Mouse (Mus musculus): Measurements from ENCODE around the gene Dtl. TPM values are rescaled to one million over a fixed set of nuclear protein-coding genes. Genes with fewer than 3 reads are reported as not detected.
A peak's percentile ranks its signal among the peaks of the same experiment; 100 is the strongest.

Gene Dtl
- polyA plus RNA-seq (2014; fragmentation: Nextera tagmentation; extraction: Ambion mirVana) = 37.0 and 39.9 TPM in 2 replicates

DNA sequence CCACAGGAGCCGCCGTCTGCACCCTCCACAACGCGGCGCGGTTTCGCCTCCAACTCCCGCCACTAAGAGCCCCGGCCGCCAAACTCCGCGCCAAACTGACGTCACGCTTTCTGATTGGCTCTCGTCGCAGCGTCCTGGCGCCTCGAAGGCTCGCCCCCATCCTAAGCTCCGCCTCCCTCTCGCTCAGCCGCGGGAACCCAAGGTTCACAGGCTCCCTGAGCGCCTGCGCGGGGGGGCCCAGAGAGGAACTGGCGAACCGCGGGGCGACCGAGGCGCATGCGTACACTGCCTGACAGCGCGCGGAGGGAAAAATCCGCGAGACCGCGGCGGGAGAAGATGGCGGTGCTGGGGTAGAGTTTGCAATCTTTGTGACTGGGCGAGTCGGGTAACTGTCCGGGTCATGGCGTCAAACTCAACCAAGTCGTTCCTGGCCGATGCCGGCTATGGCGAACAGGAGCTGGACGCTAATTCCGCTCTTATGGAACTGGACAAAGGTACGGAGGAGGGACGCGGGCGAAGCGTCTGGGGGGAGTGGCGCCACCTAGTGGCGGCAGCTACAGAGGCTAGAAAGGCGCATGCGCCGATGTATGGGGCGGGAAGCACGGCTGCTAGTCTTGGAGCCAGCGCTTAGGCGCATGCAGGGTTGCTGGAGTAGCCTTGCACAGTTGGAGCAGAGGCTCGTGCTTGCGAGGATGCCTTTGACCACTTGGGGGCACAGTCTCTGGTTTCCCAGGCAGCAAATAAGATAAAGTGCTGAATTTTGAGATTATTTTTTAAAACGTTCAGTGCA is at the start of gene Dtl, which contains the start of gene Ints7:
TSS of gene Dtl (minus strand) at position 87 of the 790 bp plus-strand sequence.
TSS of gene Ints7 (plus strand) at position 179 of the 790 bp plus-strand sequence.
- Histone ChIP-seq H3K4me2 (peak within 1 kb of the TSS; percentile 76), H3K27ac (ENCODE audit: low read depth, low read length) (peak within 1 kb of the TSS; percentile 89), H3K4me3 (ENCODE audit: low read depth, low read length) (peak within 1 kb of the TSS; percentile 88), H3K4me1 (ENCODE audit: control insufficient read depth, insufficient read depth, low read length) (peaks cover 19% of the 10 kb centered on the region), H3K36me3 (ENCODE audit: control insufficient read depth, insufficient read depth, low read length) (peaks cover 3% of the 10 kb centered on the region; the same call in 1 of the 2 replicates), H3K9me3 (replicated peaks; ENCODE audit: control insufficient read depth, low read length) (no peaks in the 10 kb centered on the region), H3K9ac (ENCODE audit: low read depth, low read length) (peak within 1 kb of the TSS; percentile 95), H3K27me3 (ENCODE audit: control insufficient read depth, insufficient read depth, low read length) (no peaks in the 10 kb centered on the region)
- under 1% methylated on average over 68 of the region's 70 CpGs for WGBS (ENCODE audit: insufficient replicate concordance)
- peak; percentile 99 for ATAC-seq (replicated peaks; ENCODE audit: insufficient number of reproducible peaks, low FRiP score, low TSS enrichment)

GRCm38 (mm10) chr1:191625026-191625425 is 49.7 kb upstream of the Dtl start:
- peaks cover 28% of the 10 kb centered on the region for H3K4me1 ChIP-seq (ENCODE audit: control insufficient read depth, insufficient read depth, low read length)
- no peak overlapping the region for H3K4me3 ChIP-seq (ENCODE audit: low read depth, low read length)
- no peak for ATAC-seq (replicated peaks; ENCODE audit: insufficient number of reproducible peaks, low FRiP score, low TSS enrichment)
- H3K4me2 ChIP-seq = no peak overlapping the region
- H3K9ac ChIP-seq (ENCODE audit: low read depth, low read length) = no peak overlapping the region
- H3K27ac ChIP-seq (ENCODE audit: low read depth, low read length) = peak overlapping the region; percentile 47
- H3K36me3 ChIP-seq (ENCODE audit: control insufficient read depth, insufficient read depth, low read length) = peaks cover 19% of the 10 kb centered on the region
- no peaks in the 10 kb centered on the region for H3K9me3 ChIP-seq (replicated peaks; ENCODE audit: control insufficient read depth, low read length)
- no peaks in the 10 kb centered on the region for H3K27me3 ChIP-seq (ENCODE audit: control insufficient read depth, insufficient read depth, low read length)
- WGBS (ENCODE audit: insufficient replicate concordance) = 36% methylated on average over 6 of the region's 6 CpGs

DNA sequence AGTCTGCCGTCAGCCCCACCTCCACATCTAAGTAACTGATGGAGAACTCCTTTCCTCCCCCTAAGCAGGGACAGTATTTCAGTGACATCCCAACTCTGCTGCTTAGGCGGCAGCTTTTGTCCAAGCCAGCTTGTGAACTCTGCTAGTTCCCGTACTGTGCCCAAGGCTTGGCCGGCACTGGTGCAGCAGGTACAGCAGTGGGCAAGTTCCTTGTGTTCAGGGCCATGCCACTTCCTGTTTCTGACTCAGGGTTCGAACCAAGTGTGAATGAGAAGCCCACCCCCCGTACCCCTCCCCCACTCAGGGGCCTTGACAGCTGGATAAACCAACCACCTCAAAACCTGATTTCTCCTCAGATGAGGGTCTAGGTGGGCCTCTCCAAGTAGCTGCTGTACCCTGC is 49.1 kb upstream of the Dtl start:
- H3K4me1 ChIP-seq (ENCODE audit: control insufficient read depth, insufficient read depth, low read length) = peaks cover 28% of the 10 kb centered on the region
- 46% methylated on average over 6 of the region's 6 CpGs for WGBS (ENCODE audit: insufficient replicate concordance)
- no peaks in the 10 kb centered on the region for H3K27me3 ChIP-seq (ENCODE audit: control insufficient read depth, insufficient read depth, low read length)
- ATAC-seq (replicated peaks; ENCODE audit: insufficient number of reproducible peaks, low FRiP score, low TSS enrichment) = no peak
- H3K36me3 ChIP-seq (ENCODE audit: control insufficient read depth, insufficient read depth, low read length) = peaks cover 25% of the 10 kb centered on the region
- no peak overlapping the region for H3K4me2 ChIP-seq
- H3K9me3 ChIP-seq (replicated peaks; ENCODE audit: control insufficient read depth, low read length) = no peaks in the 10 kb centered on the region
- H3K4me3 ChIP-seq (ENCODE audit: low read depth, low read length) = no peak overlapping the region
- no peak overlapping the region for H3K9ac ChIP-seq (ENCODE audit: low read depth, low read length)
- H3K27ac ChIP-seq (ENCODE audit: low read depth, low read length) = 0 out of 2 replicates have a peak overlapping the region, but pooled peaks have one; percentile 47

DNA sequence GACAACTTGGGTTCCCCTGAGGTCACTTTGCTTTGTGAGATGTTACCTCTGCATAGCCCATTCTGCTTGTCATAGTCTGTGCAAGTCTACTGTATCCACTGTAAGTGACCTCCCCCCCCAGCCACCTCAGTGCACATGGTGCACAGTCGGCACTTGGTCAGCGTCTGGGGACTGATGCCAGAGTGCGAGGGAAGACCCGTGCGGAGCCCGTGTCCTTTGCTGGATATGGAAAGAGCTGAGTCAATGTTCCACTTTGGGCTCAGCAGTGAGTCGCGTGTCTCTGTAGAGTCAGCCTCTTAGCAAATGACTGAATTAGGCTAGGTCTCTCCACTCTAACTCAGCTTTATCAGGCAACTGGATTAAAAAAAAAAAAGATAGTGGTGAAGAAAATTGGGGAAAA is 47.5 kb upstream of the Dtl start:
- no peak overlapping the region for H3K4me2 ChIP-seq
- H3K36me3 ChIP-seq (ENCODE audit: control insufficient read depth, insufficient read depth, low read length) = peaks cover 38% of the 10 kb centered on the region
- ATAC-seq (replicated peaks; ENCODE audit: insufficient number of reproducible peaks, low FRiP score, low TSS enrichment) = no peak
- H3K27ac ChIP-seq (ENCODE audit: low read depth, low read length) = no peak overlapping the region
- H3K4me1 ChIP-seq (ENCODE audit: control insufficient read depth, insufficient read depth, low read length) = peaks cover 21% of the 10 kb centered on the region
- H3K27me3 ChIP-seq (ENCODE audit: control insufficient read depth, insufficient read depth, low read length) = no peaks in the 10 kb centered on the region
- no peak overlapping the region for H3K4me3 ChIP-seq (ENCODE audit: low read depth, low read length)
- no peak overlapping the region for H3K9ac ChIP-seq (ENCODE audit: low read depth, low read length)
- 64% methylated on average over 8 of the region's 8 CpGs for WGBS (ENCODE audit: insufficient replicate concordance)
- H3K9me3 ChIP-seq (replicated peaks; ENCODE audit: control insufficient read depth, low read length) = no peaks in the 10 kb centered on the region

DNA sequence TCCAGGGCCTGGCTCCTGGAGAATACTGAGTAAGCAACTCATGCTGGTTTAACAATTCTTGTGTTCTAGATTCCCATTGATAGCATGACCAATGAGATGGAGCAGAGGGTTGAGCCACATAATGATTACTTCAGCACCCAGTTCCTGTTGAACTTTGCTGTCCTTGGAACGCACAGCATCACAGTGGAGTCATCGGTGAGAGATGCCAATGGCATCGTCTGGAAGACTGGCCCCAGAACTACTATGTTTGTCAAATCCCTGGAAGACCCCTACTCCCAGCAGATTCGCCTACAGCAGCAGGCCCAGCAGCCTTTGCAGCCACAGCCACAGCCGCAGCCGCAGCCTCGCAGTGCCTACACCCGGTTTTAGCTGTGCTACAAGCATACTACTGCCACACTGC is 45.8 kb upstream of the Dtl start:
- ATAC-seq (replicated peaks; ENCODE audit: insufficient number of reproducible peaks, low FRiP score, low TSS enrichment) = no peak
- Histone ChIP-seq H3K4me3 (ENCODE audit: low read depth, low read length) (no peak overlapping the region), H3K36me3 (ENCODE audit: control insufficient read depth, insufficient read depth, low read length) (peaks cover 50% of the 10 kb centered on the region), H3K9me3 (replicated peaks; ENCODE audit: control insufficient read depth, low read length) (no peaks in the 10 kb centered on the region), H3K4me2 (no peak overlapping the region), H3K27ac (ENCODE audit: low read depth, low read length) (no peak overlapping the region), H3K4me1 (ENCODE audit: control insufficient read depth, insufficient read depth, low read length) (peaks cover 19% of the 10 kb centered on the region), H3K27me3 (ENCODE audit: control insufficient read depth, insufficient read depth, low read length) (no peaks in the 10 kb centered on the region), H3K9ac (ENCODE audit: low read depth, low read length) (no peak overlapping the region)
- 92% methylated on average over 8 of the region's 8 CpGs for WGBS (ENCODE audit: insufficient replicate concordance)

DNA sequence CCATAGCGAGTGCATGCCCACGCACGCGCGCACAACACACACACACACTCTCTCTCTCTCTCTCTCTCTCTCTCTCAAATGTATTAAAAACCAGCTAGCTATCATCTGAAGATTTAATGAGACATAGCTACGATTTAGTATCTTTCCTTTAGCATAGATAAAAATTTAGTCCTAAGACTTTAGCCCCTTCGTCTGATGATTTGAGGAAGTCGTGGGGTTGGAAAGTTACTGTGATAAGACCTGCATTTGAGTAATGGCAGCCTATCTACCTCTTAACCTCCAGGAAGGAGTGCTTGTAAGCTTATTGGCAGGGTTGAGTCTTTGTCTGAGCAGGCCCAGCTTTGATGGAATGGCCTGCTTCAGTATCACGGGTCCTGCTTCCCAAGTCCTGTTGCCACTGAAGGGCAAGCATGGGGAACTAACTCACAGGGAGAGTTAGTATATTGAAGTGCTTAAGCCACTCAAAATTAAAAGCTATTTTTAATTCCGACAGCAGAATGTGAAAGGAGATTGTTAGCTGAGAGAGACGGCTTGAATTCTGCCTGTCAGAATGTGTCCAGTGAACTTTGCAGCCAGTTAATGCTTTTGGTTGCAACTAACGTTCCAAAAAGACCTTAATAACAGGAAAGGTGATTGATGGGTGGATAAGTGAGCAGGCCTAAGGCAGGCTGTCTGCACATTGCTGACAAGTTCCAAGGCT is 42.9 kb upstream of the Dtl start:
- 80% methylated on average over 12 of the region's 12 CpGs for WGBS (ENCODE audit: insufficient replicate concordance)
- no peak for ATAC-seq (replicated peaks; ENCODE audit: insufficient number of reproducible peaks, low FRiP score, low TSS enrichment)

GRCm38 (mm10) chr1:191617589-191617988 is 42.2 kb upstream of the Dtl start:
- no peaks in the 10 kb centered on the region for H3K4me1 ChIP-seq (ENCODE audit: control insufficient read depth, insufficient read depth, low read length)
- H3K9me3 ChIP-seq (replicated peaks; ENCODE audit: control insufficient read depth, low read length) = no peaks in the 10 kb centered on the region
- peaks cover 69% of the 10 kb centered on the region for H3K36me3 ChIP-seq (ENCODE audit: control insufficient read depth, insufficient read depth, low read length)
- H3K27ac ChIP-seq (ENCODE audit: low read depth, low read length) = no peak overlapping the region
- H3K4me3 ChIP-seq (ENCODE audit: low read depth, low read length) = no peak overlapping the region
- WGBS (ENCODE audit: insufficient replicate concordance) = 88% methylated on average over 3 of the region's 3 CpGs
- H3K27me3 ChIP-seq (ENCODE audit: control insufficient read depth, insufficient read depth, low read length) = no peaks in the 10 kb centered on the region
- no peak for ATAC-seq (replicated peaks; ENCODE audit: insufficient number of reproducible peaks, low FRiP score, low TSS enrichment)
- H3K9ac ChIP-seq (ENCODE audit: low read depth, low read length) = no peak overlapping the region
- no peak overlapping the region for H3K4me2 ChIP-seq

More for the DNA sequence above, 42.9 kb upstream of the Dtl start:
- peaks cover 65% of the 10 kb centered on the region for H3K36me3 ChIP-seq (ENCODE audit: control insufficient read depth, insufficient read depth, low read length)
- no peaks in the 10 kb centered on the region for H3K9me3 ChIP-seq (replicated peaks; ENCODE audit: control insufficient read depth, low read length)
- H3K27ac ChIP-seq (ENCODE audit: low read depth, low read length) = peak overlapping the region; percentile 22; the same call in 1 of the 2 replicates
- no peak overlapping the region for H3K9ac ChIP-seq (ENCODE audit: low read depth, low read length)
- no peak overlapping the region for H3K4me2 ChIP-seq
- H3K4me1 ChIP-seq (ENCODE audit: control insufficient read depth, insufficient read depth, low read length) = 0 out of 2 replicates have a peak, but pooled peaks cover 3% of the 10 kb centered on the region
- H3K4me3 ChIP-seq (ENCODE audit: low read depth, low read length) = no peak overlapping the region
- H3K27me3 ChIP-seq (ENCODE audit: control insufficient read depth, insufficient read depth, low read length) = no peaks in the 10 kb centered on the region

DNA sequence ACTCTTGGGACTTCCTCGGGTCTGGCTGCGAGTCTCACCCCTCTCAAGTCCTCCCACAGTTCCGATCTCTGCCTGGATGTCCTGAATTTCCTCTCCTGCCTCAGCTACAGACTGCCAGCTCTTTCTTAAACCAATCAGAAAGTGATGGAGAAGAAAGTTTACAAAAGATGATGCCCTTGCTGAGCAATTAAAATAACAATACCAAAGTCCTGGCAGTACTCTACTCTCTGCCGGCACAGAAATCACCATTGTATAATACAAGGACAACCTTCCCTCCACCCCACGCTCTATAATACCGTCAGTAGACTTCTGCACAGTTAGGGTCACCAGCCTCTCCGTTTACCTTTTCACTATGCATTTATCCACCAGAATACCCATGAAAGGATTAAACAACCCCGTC is 40.9 kb upstream of the Dtl start:
- WGBS (ENCODE audit: insufficient replicate concordance) = 93% methylated on average over 8 of the region's 8 CpGs
- no peak for ATAC-seq (replicated peaks; ENCODE audit: insufficient number of reproducible peaks, low FRiP score, low TSS enrichment)
- no peak overlapping the region for H3K27ac ChIP-seq (ENCODE audit: low read depth, low read length)
- H3K9me3 ChIP-seq (replicated peaks; ENCODE audit: control insufficient read depth, low read length) = no peaks in the 10 kb centered on the region
- no peak overlapping the region for H3K9ac ChIP-seq (ENCODE audit: low read depth, low read length)
- H3K4me2 ChIP-seq = no peak overlapping the region
- no peaks in the 10 kb centered on the region for H3K27me3 ChIP-seq (ENCODE audit: control insufficient read depth, insufficient read depth, low read length)
- no peak overlapping the region for H3K4me3 ChIP-seq (ENCODE audit: low read depth, low read length)
- H3K4me1 ChIP-seq (ENCODE audit: control insufficient read depth, insufficient read depth, low read length) = no peaks in the 10 kb centered on the region
- peaks cover 72% of the 10 kb centered on the region for H3K36me3 ChIP-seq (ENCODE audit: control insufficient read depth, insufficient read depth, low read length)
